Mouse (Mus musculus) testis, adult 2 months (tissue): ENCODE data around the gene Gramd4.

Experiments
- CTCF ChIP-seq: fragments of 200-500 bp; IDR thresholded peaks from 2 replicates; pipeline ENCODE4 v1.5.1; 2012; ENCODE audit warnings: low read depth, mild to moderate bottlenecking, inconsistent platforms, low read length, moderate library complexity; ENCODE audit not compliant: control insufficient read depth, insufficient read depth, insufficient replicate concordance
- POLR2A ChIP-seq: fragments of 200-500 bp; IDR thresholded peaks from 2 replicates; pipeline ENCODE4 v1.6.1; 2012; ENCODE audit warnings: low read depth, mild to moderate bottlenecking, inconsistent platforms, low read length, moderate library complexity; ENCODE audit not compliant: control insufficient read depth

DNA sequence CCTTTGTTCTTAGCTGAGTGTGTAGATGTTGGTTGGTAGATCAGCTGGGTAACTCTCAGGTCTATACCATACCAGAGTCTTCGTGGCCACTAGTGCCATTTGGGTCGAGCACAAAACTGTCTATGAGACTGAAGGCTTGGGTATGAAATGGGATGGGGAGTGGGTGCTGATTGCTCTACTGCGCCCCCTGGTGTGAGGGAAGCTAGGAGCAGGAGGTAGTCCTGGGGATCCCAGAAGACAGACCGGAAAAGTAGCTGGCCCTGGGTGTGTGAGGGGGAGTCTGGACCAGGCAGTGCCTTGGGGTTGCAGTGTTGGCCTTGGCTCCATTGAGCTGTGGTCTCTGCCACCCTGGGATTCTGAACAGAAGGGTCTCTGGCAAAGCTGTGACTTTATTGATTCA is 80.1 kb downstream of the Gramd4 start:
- TF ChIP-seq CTCF, result peak; percentile 54; the same call in 1 of the 2 replicates
- no peak for TF ChIP-seq POLR2A
